Mouse (Mus musculus): ENCODE results near the gene Unc5c. TPM values are rescaled to one million over a fixed set of nuclear protein-coding genes. Genes with fewer than 3 reads are reported as not detected.

Gene Unc5c
- polyA plus RNA-seq, 1 experiment from 2014 or later: 7.5 TPM

GRCm38 (mm10) chr3:141529599-141529998, 64.6 kb downstream of the Unc5c start:
- no peak overlapping the region for H3K4me3 ChIP-seq (ENCODE audit: low read depth, low read length)
- H3K27me3 ChIP-seq (replicated peaks; ENCODE audit: control insufficient read depth, insufficient read depth, low read length): no peaks in the 10 kb centered on the region
- no peak overlapping the region for H3K4me2 ChIP-seq (ENCODE audit: low read depth, low read length)
- DNase-seq (ENCODE audit: low spot score): no peak
- peaks cover 4% of the 10 kb centered on the region for H3K4me1 ChIP-seq (ENCODE audit: control insufficient read depth, insufficient read depth, low read length)
- no peak overlapping the region for H3K27ac ChIP-seq (replicated peaks; ENCODE audit: low read depth, low read length)
- no peak for ATAC-seq (ENCODE audit: low read depth)
- no peaks in the 10 kb centered on the region for H3K36me3 ChIP-seq (ENCODE audit: control insufficient read depth, insufficient read depth, low read length)
- no peaks in the 10 kb centered on the region for H3K9me3 ChIP-seq (ENCODE audit: control insufficient read depth, low read length)
- H3K9ac ChIP-seq (ENCODE audit: low read depth, low read length): no peak overlapping the region

GRCm38 (mm10) chr3:141533861-141534260, 68.8 kb downstream of the Unc5c start:
- no peak for DNase-seq (ENCODE audit: low spot score)
- Histone ChIP-seq H3K27me3 (replicated peaks; ENCODE audit: control insufficient read depth, insufficient read depth, low read length) (no peaks in the 10 kb centered on the region), H3K4me2 (ENCODE audit: low read depth, low read length) (no peak overlapping the region), H3K9me3 (ENCODE audit: control insufficient read depth, low read length) (no peaks in the 10 kb centered on the region), H3K36me3 (ENCODE audit: control insufficient read depth, insufficient read depth, low read length) (no peaks in the 10 kb centered on the region), H3K4me3 (ENCODE audit: low read depth, low read length) (no peak overlapping the region), H3K9ac (ENCODE audit: low read depth, low read length) (no peak overlapping the region), H3K27ac (replicated peaks; ENCODE audit: low read depth, low read length) (no peak overlapping the region), H3K4me1 (ENCODE audit: control insufficient read depth, insufficient read depth, low read length) (no peaks in the 10 kb centered on the region)
- ATAC-seq (ENCODE audit: low read depth): no peak
- 81% methylated on average over 5 of the region's 5 CpGs for whole genome bisulfite sequencing

GRCm38 (mm10) chr3:141536857-141537256, 71.8 kb downstream of the Unc5c start:
- Histone ChIP-seq H3K9me3 (ENCODE audit: control insufficient read depth, low read length) (no peaks in the 10 kb centered on the region), H3K27ac (replicated peaks; ENCODE audit: low read depth, low read length) (no peak overlapping the region), H3K4me1 (ENCODE audit: control insufficient read depth, insufficient read depth, low read length) (no peaks in the 10 kb centered on the region), H3K9ac (ENCODE audit: low read depth, low read length) (no peak overlapping the region), H3K4me3 (ENCODE audit: low read depth, low read length) (no peak overlapping the region), H3K27me3 (replicated peaks; ENCODE audit: control insufficient read depth, insufficient read depth, low read length) (no peaks in the 10 kb centered on the region), H3K36me3 (ENCODE audit: control insufficient read depth, insufficient read depth, low read length) (no peaks in the 10 kb centered on the region), H3K4me2 (ENCODE audit: low read depth, low read length) (no peak overlapping the region)
- WGBS: 53% methylated on average over 5 of the region's 5 CpGs
- ATAC-seq (ENCODE audit: low read depth) (no peak), DNase-seq (ENCODE audit: low spot score) (no peak)

- no peaks in the 10 kb centered on the region for H3K9me3 ChIP-seq (ENCODE audit: control insufficient read depth, low read length)
- H3K27me3 ChIP-seq (replicated peaks; ENCODE audit: control insufficient read depth, insufficient read depth, low read length): no peaks in the 10 kb centered on the region
- no peaks in the 10 kb centered on the region for H3K4me1 ChIP-seq (ENCODE audit: control insufficient read depth, insufficient read depth, low read length)
- no peak overlapping the region for H3K9ac ChIP-seq (ENCODE audit: low read depth, low read length)
- H3K36me3 ChIP-seq (ENCODE audit: control insufficient read depth, insufficient read depth, low read length): no peaks in the 10 kb centered on the region
- whole genome bisulfite sequencing: 79% methylated on average over 1 of the region's 1 CpGs
- H3K4me3 ChIP-seq (ENCODE audit: low read depth, low read length): no peak overlapping the region
- ATAC-seq (ENCODE audit: low read depth): no peak
- DNase-seq (ENCODE audit: low spot score): no peak
- no peak overlapping the region for H3K4me2 ChIP-seq (ENCODE audit: low read depth, low read length)
- no peak overlapping the region for H3K27ac ChIP-seq (replicated peaks; ENCODE audit: low read depth, low read length)
Measured at GRCm38 (mm10) chr3:141538120-141538519, 73.1 kb downstream of the Unc5c start.

- DNase-seq (ENCODE audit: low spot score): no peak
- H3K4me2 ChIP-seq (ENCODE audit: low read depth, low read length): no peak overlapping the region
- H3K4me1 ChIP-seq (ENCODE audit: control insufficient read depth, insufficient read depth, low read length): no peaks in the 10 kb centered on the region
- H3K9ac ChIP-seq (ENCODE audit: low read depth, low read length): no peak overlapping the region
- no peak overlapping the region for H3K4me3 ChIP-seq (ENCODE audit: low read depth, low read length)
- no peak overlapping the region for H3K27ac ChIP-seq (replicated peaks; ENCODE audit: low read depth, low read length)
- ATAC-seq (ENCODE audit: low read depth): no peak
- H3K36me3 ChIP-seq (ENCODE audit: control insufficient read depth, insufficient read depth, low read length): no peaks in the 10 kb centered on the region
- H3K27me3 ChIP-seq (replicated peaks; ENCODE audit: control insufficient read depth, insufficient read depth, low read length): no peaks in the 10 kb centered on the region
- no peaks in the 10 kb centered on the region for H3K9me3 ChIP-seq (ENCODE audit: control insufficient read depth, low read length)
- 59% methylated on average over 7 of the region's 7 CpGs for WGBS
Measured at GRCm38 (mm10) chr3:141540749-141541148, 75.7 kb downstream of the Unc5c start.

- no peaks in the 10 kb centered on the region for H3K36me3 ChIP-seq (ENCODE audit: control insufficient read depth, insufficient read depth, low read length)
- DNase-seq (ENCODE audit: low spot score): no peak
- H3K4me2 ChIP-seq (ENCODE audit: low read depth, low read length): no peak overlapping the region
- H3K9me3 ChIP-seq (ENCODE audit: control insufficient read depth, low read length): no peaks in the 10 kb centered on the region
- H3K4me3 ChIP-seq (ENCODE audit: low read depth, low read length): no peak overlapping the region
- H3K4me1 ChIP-seq (ENCODE audit: control insufficient read depth, insufficient read depth, low read length): no peaks in the 10 kb centered on the region
- H3K27ac ChIP-seq (replicated peaks; ENCODE audit: low read depth, low read length): no peak overlapping the region
- no peak overlapping the region for H3K9ac ChIP-seq (ENCODE audit: low read depth, low read length)
- WGBS: 36% methylated on average over 5 of the region's 5 CpGs
- ATAC-seq (ENCODE audit: low read depth): no peak
- H3K27me3 ChIP-seq (replicated peaks; ENCODE audit: control insufficient read depth, insufficient read depth, low read length): no peaks in the 10 kb centered on the region
Measured at GRCm38 (mm10) chr3:141547341-141547814, 82.4 kb downstream of the Unc5c start.

GRCm38 (mm10) chr3:141549661-141550060, 84.6 kb downstream of the Unc5c start:
- Histone ChIP-seq H3K9ac (ENCODE audit: low read depth, low read length) (no peak overlapping the region), H3K27me3 (replicated peaks; ENCODE audit: control insufficient read depth, insufficient read depth, low read length) (no peaks in the 10 kb centered on the region), H3K27ac (replicated peaks; ENCODE audit: low read depth, low read length) (no peak overlapping the region), H3K36me3 (ENCODE audit: control insufficient read depth, insufficient read depth, low read length) (no peaks in the 10 kb centered on the region), H3K4me1 (ENCODE audit: control insufficient read depth, insufficient read depth, low read length) (no peaks in the 10 kb centered on the region), H3K4me3 (ENCODE audit: low read depth, low read length) (no peak overlapping the region), H3K4me2 (ENCODE audit: low read depth, low read length) (no peak overlapping the region), H3K9me3 (ENCODE audit: control insufficient read depth, low read length) (no peaks in the 10 kb centered on the region)
- 25% methylated on average over 3 of the region's 3 CpGs for WGBS
- no peak for DNase-seq (ENCODE audit: low spot score)
- ATAC-seq (ENCODE audit: low read depth): no peak

GRCm38 (mm10) chr3:141552960-141553359, 87.9 kb downstream of the Unc5c start:
- no peak overlapping the region for H3K27ac ChIP-seq (replicated peaks; ENCODE audit: low read depth, low read length)
- H3K4me3 ChIP-seq (ENCODE audit: low read depth, low read length): no peak overlapping the region
- no peaks in the 10 kb centered on the region for H3K27me3 ChIP-seq (replicated peaks; ENCODE audit: control insufficient read depth, insufficient read depth, low read length)
- H3K4me1 ChIP-seq (ENCODE audit: control insufficient read depth, insufficient read depth, low read length): no peaks in the 10 kb centered on the region
- no peak overlapping the region for H3K9ac ChIP-seq (ENCODE audit: low read depth, low read length)
- no peak overlapping the region for H3K4me2 ChIP-seq (ENCODE audit: low read depth, low read length)
- H3K9me3 ChIP-seq (ENCODE audit: control insufficient read depth, low read length): no peaks in the 10 kb centered on the region
- 100% methylated on average over 1 of the region's 1 CpGs for WGBS
- DNase-seq (ENCODE audit: low spot score): no peak
- no peak for ATAC-seq (ENCODE audit: low read depth)
- H3K36me3 ChIP-seq (ENCODE audit: control insufficient read depth, insufficient read depth, low read length): no peaks in the 10 kb centered on the region

GRCm38 (mm10) chr3:141557072-141557471, 92.1 kb downstream of the Unc5c start:
- Histone ChIP-seq H3K9ac (ENCODE audit: low read depth, low read length) (no peak overlapping the region), H3K4me2 (ENCODE audit: low read depth, low read length) (no peak overlapping the region), H3K4me1 (ENCODE audit: control insufficient read depth, insufficient read depth, low read length) (no peaks in the 10 kb centered on the region), H3K9me3 (ENCODE audit: control insufficient read depth, low read length) (no peaks in the 10 kb centered on the region), H3K27me3 (replicated peaks; ENCODE audit: control insufficient read depth, insufficient read depth, low read length) (no peaks in the 10 kb centered on the region), H3K4me3 (ENCODE audit: low read depth, low read length) (no peak overlapping the region), H3K27ac (replicated peaks; ENCODE audit: low read depth, low read length) (no peak overlapping the region), H3K36me3 (ENCODE audit: control insufficient read depth, insufficient read depth, low read length) (no peaks in the 10 kb centered on the region)
- DNase-seq (ENCODE audit: low spot score) (no peak), ATAC-seq (ENCODE audit: low read depth) (no peak)
- WGBS: 67% methylated on average over 5 of the region's 5 CpGs
